ENCODE assay signal across 12 mouse cellular contexts in the genomic region with DNA sequence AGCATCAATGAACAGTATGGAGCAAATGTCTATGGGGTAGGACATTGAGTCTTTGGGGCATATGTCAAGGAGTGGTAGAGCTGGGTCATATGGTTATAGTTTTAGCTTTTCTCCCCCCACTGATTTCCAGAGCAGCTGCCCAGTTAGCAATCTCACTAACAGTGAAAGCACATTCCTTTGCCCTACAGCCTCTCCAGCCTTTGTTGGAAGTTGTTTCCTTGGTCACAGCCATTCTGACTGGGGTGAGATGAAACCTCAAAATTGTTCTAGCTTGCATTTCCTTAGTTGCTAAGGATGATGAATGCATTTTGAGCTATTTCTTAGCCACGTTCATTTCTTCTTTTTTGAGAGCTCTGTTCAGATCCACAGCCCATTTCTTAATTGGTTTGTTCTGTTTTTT.
"Had no signal": no experiment of that assay in that cellular context is flagged by ENCODE, and none has a peak within 500 bp of the region (broad histone marks: within the 10 kb centered on the region; RNA-seq: fewer than 3 reads in every experiment).

No protein-coding gene starts in this region.

- H3K9me3 ChIP-seq: liver, embryonic 12.5 days; lung, embryonic 15.5 days; midbrain, embryonic 12.5 days; stomach, embryonic 15.5 days had no signal

- H3K4me2 ChIP-seq: liver, embryonic 12.5 days; lung, embryonic 15.5 days; midbrain, embryonic 12.5 days; stomach, embryonic 15.5 days had no signal

- H3K36me3 ChIP-seq: liver, embryonic 12.5 days; lung, embryonic 15.5 days; midbrain, embryonic 12.5 days; stomach, embryonic 15.5 days had no signal

- H3K4me3 ChIP-seq: left cerebral cortex, adult 2 months; liver, embryonic 12.5 days; lung, embryonic 15.5 days; midbrain, embryonic 12.5 days; stomach, embryonic 15.5 days had no signal

- ATAC-seq: intestine, postnatal 0 days; liver, embryonic 12.5 days; midbrain, embryonic 16.5 days had no signal

- H3K27ac ChIP-seq: liver, embryonic 12.5 days; lung, embryonic 15.5 days; midbrain, embryonic 12.5 days; stomach, embryonic 15.5 days had no signal

- H3K4me1 ChIP-seq: liver, embryonic 12.5 days; lung, embryonic 15.5 days; stomach, embryonic 15.5 days had no signal

- H3K27me3 ChIP-seq: liver, embryonic 12.5 days; lung, embryonic 15.5 days; stomach, embryonic 15.5 days had no signal

- H3K9ac ChIP-seq: liver, embryonic 12.5 days; lung, embryonic 15.5 days; midbrain, embryonic 12.5 days; stomach, embryonic 15.5 days had no signal

- DNase-seq: kidney, postnatal 25 days; lung, postnatal 14 days; right cerebral cortex, postnatal 14 days; thymus, adult 2 months; thymus, postnatal 36 days had no signal
